Mouse (Mus musculus): ENCODE results near the gene Iscu. TPM values are rescaled to one million over a fixed set of nuclear protein-coding genes. Genes with fewer than 3 reads are reported as not detected.
"Not testable (repeated sequence)": the region's sequence is repeated elsewhere in the genome, so short reads cannot be mapped to it uniquely, and the experiment has no call there.

Gene Iscu
- total RNA-seq, 2 experiments from 2014 or later, result 36.4 to 54.9 TPM

DNA sequence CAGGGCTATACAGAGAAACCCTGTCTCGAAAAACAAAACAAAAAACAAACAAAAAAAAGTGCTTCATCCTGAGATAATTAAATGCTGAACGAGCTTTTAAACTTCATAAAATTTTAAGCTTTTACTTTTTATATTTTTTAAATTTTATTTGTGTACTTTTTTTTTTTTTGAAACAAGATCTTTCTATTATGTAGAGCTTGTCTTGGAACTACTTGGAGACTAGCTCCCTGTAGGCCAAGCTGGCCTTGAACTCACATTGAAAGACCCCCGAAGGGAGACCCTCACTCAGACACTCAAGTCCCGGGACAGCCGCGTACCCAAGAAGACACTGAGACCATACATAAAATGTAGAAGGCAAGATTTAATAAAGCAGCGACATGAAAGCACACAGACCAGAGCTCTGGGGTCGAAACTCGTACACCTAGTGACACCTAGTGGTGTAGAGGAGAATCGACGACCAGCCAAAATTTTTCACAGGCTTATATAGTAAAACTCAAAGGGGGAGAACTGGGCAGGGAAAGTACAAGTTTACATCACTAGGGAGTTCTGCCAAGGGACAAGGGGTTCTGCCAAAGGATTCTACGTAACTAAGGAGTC lies 39.4 kb downstream of the Iscu start:
- ATAC-seq (replicated peaks; ENCODE audit: low FRiP score, poor library complexity, severe bottlenecking), result not testable (repeated sequence)

- ATAC-seq (replicated peaks; ENCODE audit: low FRiP score, poor library complexity, severe bottlenecking), result no peak
Observed at GRCm38 (mm10) chr5:113812638-113813037, 40.1 kb downstream of the Iscu start.

DNA sequence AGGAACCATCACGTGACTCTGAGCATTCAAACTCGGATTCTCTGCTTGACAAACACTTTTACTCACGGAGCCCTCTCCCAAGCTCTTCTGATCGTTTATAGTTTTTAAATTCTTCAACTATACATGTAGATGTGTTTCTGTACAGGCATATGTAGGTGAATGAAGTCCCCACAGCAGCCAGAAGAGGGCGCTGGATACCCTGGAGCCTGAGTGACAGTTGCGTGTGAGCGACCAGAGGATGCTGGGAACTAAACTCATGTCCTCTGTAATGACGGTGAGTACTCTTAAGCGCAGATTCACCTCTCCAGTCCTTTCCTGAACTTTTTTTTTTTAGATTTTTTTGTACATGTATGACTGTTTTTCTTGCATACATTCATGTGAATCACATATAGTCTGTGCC lies 41.1 kb downstream of the Iscu start:
- ATAC-seq (replicated peaks; ENCODE audit: low FRiP score, poor library complexity, severe bottlenecking), result 0 out of 2 replicates have a peak, but pooled peaks have one; percentile 25

GRCm38 (mm10) chr5:113814111-113815040 lies 41.8 kb downstream of the Iscu start:
- 0 out of 2 replicates have a peak, but pooled peaks have one; percentile 11 for ATAC-seq (replicated peaks; ENCODE audit: low FRiP score, poor library complexity, severe bottlenecking)

- ATAC-seq (replicated peaks; ENCODE audit: low FRiP score, poor library complexity, severe bottlenecking), result no peak
Observed at GRCm38 (mm10) chr5:113815041-113815389, 42.5 kb downstream of the Iscu start.

DNA sequence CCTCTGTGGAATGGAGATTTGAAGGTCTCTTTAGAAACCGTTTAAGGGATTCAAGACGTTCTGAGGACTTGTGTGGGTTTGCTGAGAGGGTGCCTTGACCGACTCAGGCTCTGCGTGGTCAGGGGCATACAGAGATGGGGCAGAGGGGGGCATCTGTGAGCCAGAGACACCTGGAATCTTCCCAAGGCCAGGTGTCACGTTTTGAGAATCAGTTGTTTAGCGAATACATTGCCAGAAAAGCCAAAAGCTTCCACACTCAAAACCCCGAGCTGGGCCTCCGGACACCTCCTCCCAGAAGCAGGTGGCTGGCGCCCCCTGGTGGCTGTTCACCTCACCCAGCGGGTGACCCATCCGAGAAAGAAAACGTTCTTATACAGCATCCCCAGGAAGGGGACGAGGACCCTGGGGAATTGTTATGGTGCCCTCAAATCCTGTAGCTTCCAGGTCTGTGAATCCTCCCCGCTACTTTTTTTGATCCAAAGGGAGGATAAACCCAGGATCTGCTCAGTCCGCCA lies 43.1 kb downstream of the Iscu start:
- peak; percentile 78 for ATAC-seq (replicated peaks; ENCODE audit: low FRiP score, poor library complexity, severe bottlenecking)

- ATAC-seq (replicated peaks; ENCODE audit: low FRiP score, poor library complexity, severe bottlenecking), result no peak
Observed at GRCm38 (mm10) chr5:113818572-113818971, 46.0 kb downstream of the Iscu start.

- no peak for ATAC-seq (replicated peaks; ENCODE audit: low FRiP score, poor library complexity, severe bottlenecking)
Observed at GRCm38 (mm10) chr5:113824228-113824627, 51.7 kb downstream of the Iscu start.

- ATAC-seq (replicated peaks; ENCODE audit: low FRiP score, poor library complexity, severe bottlenecking), result no peak
Observed at GRCm38 (mm10) chr5:113825558-113825957, 53.0 kb downstream of the Iscu start.

DNA sequence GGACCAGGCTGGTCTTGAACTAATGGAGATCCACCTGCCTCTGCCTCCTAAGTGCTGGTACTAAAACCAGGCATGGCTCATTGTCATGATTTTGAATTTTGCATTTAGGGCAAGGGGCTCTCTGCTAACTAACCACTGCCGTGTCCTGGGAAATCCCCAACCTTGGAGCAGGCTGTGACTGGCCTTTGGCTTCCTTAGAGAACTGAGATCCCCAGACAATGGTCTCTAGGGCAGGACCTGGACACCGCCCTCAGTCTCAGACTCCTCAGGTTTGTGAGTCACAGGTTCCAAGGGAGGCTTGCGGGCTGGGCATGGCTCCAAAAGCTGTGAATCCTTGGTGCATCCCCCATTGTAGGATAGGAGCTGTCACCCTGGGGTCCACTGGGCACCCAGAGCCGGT lies 54.1 kb downstream of the Iscu start:
- ATAC-seq (replicated peaks; ENCODE audit: low FRiP score, poor library complexity, severe bottlenecking), result no peak

Other genes with a start within 250 kb of the Iscu start
- gene Cmklr1, start 122.3 kb upstream of the Iscu start, total RNA-seq (2015; ENCODE audit: low replicate concordance), result 2.2 and 3.4 TPM in 2 replicates
- gene Cmklr1, start 122.3 kb upstream of the Iscu start, total RNA-seq (2017; ENCODE audit: low replicate concordance), result 1.5 and 8.7 TPM in 2 replicates
- gene 1700069L16Rik, start 48.0 kb upstream of the Iscu start, total RNA-seq (2015; ENCODE audit: low replicate concordance), result not detected in 2 replicates
- not detected in 2 replicates for gene 1700069L16Rik, start 48.0 kb upstream of the Iscu start, total RNA-seq (2017; ENCODE audit: low replicate concordance)
- 1.4 TPM in 1 of 2 replicates, not detected in the other for gene Ficd, start 36.9 kb upstream of the Iscu start, total RNA-seq (2015; ENCODE audit: low replicate concordance)
- gene Ficd, start 36.9 kb upstream of the Iscu start, total RNA-seq (2017; ENCODE audit: low replicate concordance), result 0.30 and 2.2 TPM in 2 replicates
- gene Sart3, start 238 bp upstream of the Iscu start, total RNA-seq (2015; ENCODE audit: low replicate concordance), result 8.4 and 22.0 TPM in 2 replicates
- 32.1 and 44.9 TPM in 2 replicates for gene Sart3, start 238 bp upstream of the Iscu start, total RNA-seq (2017; ENCODE audit: low replicate concordance)
- 2.9 TPM in 1 of 2 replicates, not detected in the other for gene Tmem119, start 27.8 kb downstream of the Iscu start, total RNA-seq (2015; ENCODE audit: low replicate concordance)
- gene Tmem119, start 27.8 kb downstream of the Iscu start, total RNA-seq (2017; ENCODE audit: low replicate concordance), result 3.0 TPM in 1 of 2 replicates, not detected in the other
- 81.1 and 83.0 TPM in 2 replicates for gene Selplg, start 59.9 kb downstream of the Iscu start, total RNA-seq (2015; ENCODE audit: low replicate concordance)
- gene Selplg, start 59.9 kb downstream of the Iscu start, total RNA-seq (2017; ENCODE audit: low replicate concordance), result 26.7 and 29.5 TPM in 2 replicates
- 32.7 and 52.3 TPM in 2 replicates for gene Coro1c, start 136.0 kb downstream of the Iscu start, total RNA-seq (2015; ENCODE audit: low replicate concordance)
- gene Coro1c, start 136.0 kb downstream of the Iscu start, total RNA-seq (2017; ENCODE audit: low replicate concordance), result 43.4 and 52.9 TPM in 2 replicates
- gene Ssh1, start 221.1 kb downstream of the Iscu start, total RNA-seq (2015; ENCODE audit: low replicate concordance), result 21.3 and 31.9 TPM in 2 replicates
- gene Ssh1, start 221.1 kb downstream of the Iscu start, total RNA-seq (2017; ENCODE audit: low replicate concordance), result 30.9 and 43.1 TPM in 2 replicates
- gene Dao, start 231.0 kb downstream of the Iscu start, total RNA-seq (2015; ENCODE audit: low replicate concordance), result not detected in 2 replicates
- gene Dao, start 231.0 kb downstream of the Iscu start, total RNA-seq (2017; ENCODE audit: low replicate concordance), result not detected in 2 replicates